Mouse (Mus musculus): ENCODE results near the gene Ska3. TPM values are rescaled to one million over a fixed set of nuclear protein-coding genes. Genes with fewer than 3 reads are reported as not detected.

Gene Ska3
- polyA plus RNA-seq, 1 experiment from 2014 or later: 29.8 TPM

- no peak overlapping the region for H3K4me3 ChIP-seq
- H3K9ac ChIP-seq: no peak overlapping the region
- H3K27ac ChIP-seq: no peak overlapping the region
- no peak overlapping the region for H3K4me2 ChIP-seq (replicated peaks)
- H3K9me3 ChIP-seq: no peaks in the 10 kb centered on the region
- 76% methylated on average over 2 of the region's 2 CpGs for WGBS
- no peaks in the 10 kb centered on the region for H3K4me1 ChIP-seq
- H3K36me3 ChIP-seq: no peaks in the 10 kb centered on the region
- no peaks in the 10 kb centered on the region for H3K27me3 ChIP-seq (replicated peaks)
- no peak for ATAC-seq (ENCODE audit: low FRiP score, low read depth)
Observed at GRCm38 (mm10) chr14:57789311-57789710, 36.7 kb downstream of the Ska3 start.

GRCm38 (mm10) chr14:57787406-57787805 is 38.6 kb downstream of the Ska3 start:
- Histone ChIP-seq H3K9ac (no peak overlapping the region), H3K36me3 (no peaks in the 10 kb centered on the region), H3K27me3 (replicated peaks) (no peaks in the 10 kb centered on the region), H3K4me1 (no peaks in the 10 kb centered on the region), H3K9me3 (no peaks in the 10 kb centered on the region), H3K4me2 (replicated peaks) (no peak overlapping the region), H3K4me3 (no peak overlapping the region), H3K27ac (no peak overlapping the region)
- 77% methylated on average over 4 of the region's 4 CpGs for WGBS
- no peak for ATAC-seq (ENCODE audit: low FRiP score, low read depth)

GRCm38 (mm10) chr14:57772157-57772815 is 53.7 kb downstream of the Ska3 start:
- WGBS: 86% methylated on average over 6 of the region's 6 CpGs
- no peak overlapping the region for H3K4me3 ChIP-seq

GRCm38 (mm10) chr14:57769102-57769501 is 56.9 kb downstream of the Ska3 start:
- WGBS: 94% methylated on average over 5 of the region's 5 CpGs
- Histone ChIP-seq H3K4me1 (no peaks in the 10 kb centered on the region), H3K36me3 (no peaks in the 10 kb centered on the region), H3K9ac (no peak overlapping the region), H3K4me3 (no peak overlapping the region), H3K27ac (no peak overlapping the region), H3K4me2 (replicated peaks) (no peak overlapping the region), H3K9me3 (no peaks in the 10 kb centered on the region), H3K27me3 (replicated peaks) (no peaks in the 10 kb centered on the region)
- no peak for ATAC-seq (ENCODE audit: low FRiP score, low read depth)

More at GRCm38 (mm10) chr14:57772157-57772815, 53.7 kb downstream of the Ska3 start:
- no peak overlapping the region for H3K27ac ChIP-seq
- no peaks in the 10 kb centered on the region for H3K36me3 ChIP-seq
- H3K27me3 ChIP-seq (replicated peaks): no peaks in the 10 kb centered on the region
- H3K4me2 ChIP-seq (replicated peaks): no peak overlapping the region
- H3K4me1 ChIP-seq: no peaks in the 10 kb centered on the region
- no peaks in the 10 kb centered on the region for H3K9me3 ChIP-seq
- ATAC-seq (ENCODE audit: low FRiP score, low read depth): no peak
- no peak overlapping the region for H3K9ac ChIP-seq

- no peak for ATAC-seq (ENCODE audit: low FRiP score, low read depth)
- WGBS: 60% methylated on average over 10 of the region's 10 CpGs
- no peak overlapping the region for H3K9ac ChIP-seq
Observed at GRCm38 (mm10) chr14:57760447-57761412, 65.3 kb downstream of the Ska3 start.

GRCm38 (mm10) chr14:57758237-57758636 is 67.7 kb downstream of the Ska3 start, which contains the start of gene Lats2:
Lats2 (minus strand) TSS chr14:57758388.
- WGBS: 87% methylated on average over 4 of the region's 4 CpGs
- Histone ChIP-seq H3K9ac (no peak within 1 kb of the TSS), H3K27me3 (replicated peaks) (no peaks in the 10 kb centered on the region), H3K36me3 (no peaks in the 10 kb centered on the region), H3K4me3 (no peak within 1 kb of the TSS), H3K4me2 (replicated peaks) (no peak within 1 kb of the TSS), H3K4me1 (no peaks in the 10 kb centered on the region), H3K27ac (no peak within 1 kb of the TSS), H3K9me3 (no peaks in the 10 kb centered on the region)
- no peak for ATAC-seq (ENCODE audit: low FRiP score, low read depth)

More at GRCm38 (mm10) chr14:57760447-57761412, 65.3 kb downstream of the Ska3 start:
- H3K4me3 ChIP-seq: no peak overlapping the region
- no peak overlapping the region for H3K4me2 ChIP-seq (replicated peaks)
- no peaks in the 10 kb centered on the region for H3K4me1 ChIP-seq
- H3K36me3 ChIP-seq: no peaks in the 10 kb centered on the region
- no peaks in the 10 kb centered on the region for H3K9me3 ChIP-seq
- no peak overlapping the region for H3K27ac ChIP-seq
- no peaks in the 10 kb centered on the region for H3K27me3 ChIP-seq (replicated peaks)

Small RNA genes lying within 50 kb of the gene (microRNA-seq; reads per million reads assigned to microRNA genes)
- gene Mir3077: 0.66 reads per million

Other genes with a start within 250 kb of the Ska3 start
- gene Xpo4, start 160.8 kb downstream of the Ska3 start, polyA plus RNA-seq (2016; fragmentation: Nextera tagmentation; extraction: Ambion mirVana): 20.1 and 21.6 TPM in 2 replicates
- not detected in 2 replicates for gene Gm49361, start 80.1 kb downstream of the Ska3 start, polyA plus RNA-seq (2016; fragmentation: Nextera tagmentation; extraction: Ambion mirVana)
- 18.6 and 20.6 TPM in 2 replicates for gene Lats2, start 67.8 kb downstream of the Ska3 start, polyA plus RNA-seq (2016; fragmentation: Nextera tagmentation; extraction: Ambion mirVana)
- 24.7 and 26.2 TPM in 2 replicates for gene Sap18, start 28.0 kb downstream of the Ska3 start, polyA plus RNA-seq (2016; fragmentation: Nextera tagmentation; extraction: Ambion mirVana)
- gene Mrpl57, start within 50 bp of the Ska3 start, polyA plus RNA-seq (2016; fragmentation: Nextera tagmentation; extraction: Ambion mirVana): 129 and 141 TPM in 2 replicates
- 60.5 and 64.5 TPM in 2 replicates for gene Zdhhc20, start 64.1 kb upstream of the Ska3 start, polyA plus RNA-seq (2016; fragmentation: Nextera tagmentation; extraction: Ambion mirVana)
- 67.3 and 70.9 TPM in 2 replicates for gene Micu2, start 173.1 kb upstream of the Ska3 start, polyA plus RNA-seq (2016; fragmentation: Nextera tagmentation; extraction: Ambion mirVana)
- 10.9 and 11.3 TPM in 2 replicates for gene Fgf9, start 244.4 kb upstream of the Ska3 start, polyA plus RNA-seq (2016; fragmentation: Nextera tagmentation; extraction: Ambion mirVana)